Mouse (Mus musculus) forebrain, embryonic 15.5 days (tissue): ENCODE results near the gene Ms4a8a. TPM values are rescaled to one million over a fixed set of nuclear protein-coding genes. Genes with fewer than 3 reads are reported as not detected.

ENCODE experiments used
- ATAC-seq: fragments of 200-750 bp; cut with Nextera tagmentation; replicated peaks from 2 replicates; pipeline ENCODE4 v1.8.0; 2017; ENCODE audit warnings: mild to moderate bottlenecking, moderate TSS enrichment, moderate library complexity
- H3K27ac ChIP-seq: fragments of 300-500 bp; sonication (generic); replicated peaks from 2 replicates; pipeline ENCODE4 v1.5.1; 2015; ENCODE audit warnings: mild to moderate bottlenecking, inconsistent platforms
- H3K27me3 ChIP-seq: fragments of 300-500 bp; sonication (generic); 2 replicates; pipeline ENCODE4 v1.6.1; 2015; ENCODE audit warnings: inconsistent platforms
- H3K36me3 ChIP-seq: fragments of 300-500 bp; sonication (generic); 2 replicates; pipeline ENCODE4 v1.6.1; 2015; ENCODE audit warnings: mild to moderate bottlenecking, inconsistent platforms
- H3K4me1 ChIP-seq: fragments of 300-500 bp; sonication (generic); 2 replicates; pipeline ENCODE4 v1.6.1; 2015; ENCODE audit warnings: inconsistent platforms
- H3K4me2 ChIP-seq: fragments of 300-500 bp; sonication (generic); replicated peaks from 2 replicates; pipeline ENCODE4 v1.6.1; 2015; ENCODE audit warnings: mild to moderate bottlenecking, inconsistent platforms
- H3K4me3 ChIP-seq: fragments of 300-500 bp; sonication (generic); 2 replicates; pipeline ENCODE4 v1.5.1; 2015; ENCODE audit warnings: mild to moderate bottlenecking, inconsistent platforms
- H3K9ac ChIP-seq: fragments of 300-500 bp; sonication (generic); replicated peaks from 2 replicates; pipeline ENCODE4 v1.6.1; 2015; ENCODE audit warnings: mild to moderate bottlenecking, inconsistent platforms
- H3K9me3 ChIP-seq: fragments of 300-500 bp; sonication (generic); 2 replicates; pipeline ENCODE4 v1.6.1; 2016; ENCODE audit warnings: inconsistent platforms
- WGBS: fragments of 180-500 bp; shearing (Covaris S2); methylation state at CpG from one replicate; pipeline ENCODE4 v1.1.7; 2015; ENCODE audit warnings: mixed read lengths; 5-methylcytosine and 5-hydroxymethylcytosine counted together
- polyA plus RNA-seq: library from polyadenylated mRNA; unstranded; fragments of >200 nt; fragmentation: Nextera tagmentation; extraction: Ambion mirVana; gene quantifications from 2 replicates; pipeline ENCODE4 v1.2.1, GENCODE M21; 2015

Gene Ms4a8a
- polyA plus RNA-seq, 1 experiment from 2014 or later, result not detected

- no peak overlapping the region for H3K4me3 ChIP-seq
- no peaks in the 10 kb centered on the region for H3K36me3 ChIP-seq
- no peak overlapping the region for H3K9ac ChIP-seq
- no peaks in the 10 kb centered on the region for H3K27me3 ChIP-seq
- no peak for ATAC-seq
- no peaks in the 10 kb centered on the region for H3K9me3 ChIP-seq
- H3K27ac ChIP-seq, result no peak overlapping the region
- 67% methylated on average over 3 of the region's 3 CpGs for WGBS
- H3K4me1 ChIP-seq, result no peaks in the 10 kb centered on the region
- no peak overlapping the region for H3K4me2 ChIP-seq
These were observed 27.6 kb downstream of the Ms4a8a start for GRCm38 (mm10) chr19:11053277-11053676.

- no peak overlapping the region for H3K4me2 ChIP-seq
- no peaks in the 10 kb centered on the region for H3K27me3 ChIP-seq
- H3K4me1 ChIP-seq, result no peaks in the 10 kb centered on the region
- no peak overlapping the region for H3K27ac ChIP-seq
- no peak for ATAC-seq
- H3K4me3 ChIP-seq, result no peak overlapping the region
- no peak overlapping the region for H3K9ac ChIP-seq
- H3K36me3 ChIP-seq, result no peaks in the 10 kb centered on the region
- no peaks in the 10 kb centered on the region for H3K9me3 ChIP-seq
- WGBS, result 71% methylated on average over 5 of the region's 5 CpGs
These were observed 28.0 kb downstream of the Ms4a8a start for GRCm38 (mm10) chr19:11052877-11053276.

GRCm38 (mm10) chr19:11050286-11050685 is 30.6 kb downstream of the Ms4a8a start:
- H3K4me2 ChIP-seq, result no peak overlapping the region
- no peaks in the 10 kb centered on the region for H3K9me3 ChIP-seq
- H3K27ac ChIP-seq, result no peak overlapping the region
- H3K27me3 ChIP-seq, result no peaks in the 10 kb centered on the region
- H3K9ac ChIP-seq, result no peak overlapping the region
- H3K4me1 ChIP-seq, result no peaks in the 10 kb centered on the region
- no peaks in the 10 kb centered on the region for H3K36me3 ChIP-seq
- 73% methylated on average over 2 of the region's 2 CpGs for WGBS
- H3K4me3 ChIP-seq, result no peak overlapping the region
- ATAC-seq, result no peak

- Histone ChIP-seq H3K4me1 (no peaks in the 10 kb centered on the region), H3K4me3 (no peak overlapping the region), H3K27me3 (no peaks in the 10 kb centered on the region), H3K9ac (no peak overlapping the region), H3K27ac (no peak overlapping the region), H3K4me2 (no peak overlapping the region), H3K9me3 (no peaks in the 10 kb centered on the region), H3K36me3 (no peaks in the 10 kb centered on the region)
- ATAC-seq, result no peak
These were observed 31.5 kb downstream of the Ms4a8a start for GRCm38 (mm10) chr19:11049426-11049825.

GRCm38 (mm10) chr19:11048503-11048902 is 32.4 kb downstream of the Ms4a8a start:
- Histone ChIP-seq H3K36me3 (no peaks in the 10 kb centered on the region), H3K4me1 (no peaks in the 10 kb centered on the region), H3K9me3 (no peaks in the 10 kb centered on the region), H3K9ac (no peak overlapping the region), H3K27ac (no peak overlapping the region), H3K4me2 (no peak overlapping the region), H3K4me3 (no peak overlapping the region), H3K27me3 (no peaks in the 10 kb centered on the region)
- WGBS, result 70% methylated on average over 1 of the region's 1 CpGs
- no peak for ATAC-seq

- no peak for ATAC-seq
- no peak overlapping the region for H3K4me2 ChIP-seq
- no peaks in the 10 kb centered on the region for H3K27me3 ChIP-seq
- H3K9me3 ChIP-seq, result no peaks in the 10 kb centered on the region
- H3K9ac ChIP-seq, result no peak overlapping the region
- WGBS, result 80% methylated on average over 6 of the region's 6 CpGs
- no peaks in the 10 kb centered on the region for H3K36me3 ChIP-seq
- no peak overlapping the region for H3K4me3 ChIP-seq
- H3K27ac ChIP-seq, result no peak overlapping the region
- H3K4me1 ChIP-seq, result no peaks in the 10 kb centered on the region
These were observed 32.9 kb downstream of the Ms4a8a start for GRCm38 (mm10) chr19:11048009-11048408.

- peak overlapping the region; percentile 38 for H3K4me3 ChIP-seq
- H3K27ac ChIP-seq, result no peak overlapping the region
- no peaks in the 10 kb centered on the region for H3K27me3 ChIP-seq
- no peaks in the 10 kb centered on the region for H3K9me3 ChIP-seq
- ATAC-seq, result peak; percentile 99
- no peaks in the 10 kb centered on the region for H3K36me3 ChIP-seq
- WGBS, result 4% methylated on average over 40 of the region's 40 CpGs
- H3K4me1 ChIP-seq, result no peaks in the 10 kb centered on the region
- H3K4me2 ChIP-seq, result peak overlapping the region; percentile 59
- H3K9ac ChIP-seq, result peak overlapping the region; percentile 37
These were observed 35.7 kb downstream of the Ms4a8a start for GRCm38 (mm10) chr19:11044996-11045711.

GRCm38 (mm10) chr19:11044671-11044995 is 36.3 kb downstream of the Ms4a8a start:
- Histone ChIP-seq H3K4me2 (peak overlapping the region; percentile 59), H3K4me1 (no peaks in the 10 kb centered on the region), H3K4me3 (peak overlapping the region; percentile 38), H3K36me3 (no peaks in the 10 kb centered on the region), H3K27me3 (no peaks in the 10 kb centered on the region), H3K27ac (no peak overlapping the region), H3K9ac (0 out of 2 replicates have a peak overlapping the region, but pooled peaks have one; percentile 37), H3K9me3 (no peaks in the 10 kb centered on the region)
- 20% methylated on average over 5 of the region's 5 CpGs for WGBS
- ATAC-seq, result peak; percentile 79

- H3K4me1 ChIP-seq, result no peaks in the 10 kb centered on the region
- no peak for ATAC-seq
- no peak overlapping the region for H3K27ac ChIP-seq
- no peaks in the 10 kb centered on the region for H3K36me3 ChIP-seq
- H3K9me3 ChIP-seq, result no peaks in the 10 kb centered on the region
- H3K4me2 ChIP-seq, result no peak overlapping the region
- H3K4me3 ChIP-seq, result no peak overlapping the region
- no peak overlapping the region for H3K9ac ChIP-seq
- no peaks in the 10 kb centered on the region for H3K27me3 ChIP-seq
These were observed 43.3 kb downstream of the Ms4a8a start for GRCm38 (mm10) chr19:11037570-11037969.

GRCm38 (mm10) chr19:11022382-11022781 is 58.5 kb downstream of the Ms4a8a start:
- Histone ChIP-seq H3K36me3 (no peaks in the 10 kb centered on the region), H3K4me3 (no peak overlapping the region), H3K4me1 (no peaks in the 10 kb centered on the region), H3K4me2 (no peak overlapping the region), H3K9ac (no peak overlapping the region), H3K9me3 (no peaks in the 10 kb centered on the region), H3K27ac (no peak overlapping the region), H3K27me3 (no peaks in the 10 kb centered on the region)
- no peak for ATAC-seq

- Histone ChIP-seq H3K27me3 (no peaks in the 10 kb centered on the region), H3K4me1 (no peaks in the 10 kb centered on the region), H3K36me3 (no peaks in the 10 kb centered on the region), H3K9ac (no peak within 1 kb of the TSS), H3K9me3 (no peaks in the 10 kb centered on the region), H3K4me2 (no peak within 1 kb of the TSS), H3K4me3 (no peak within 1 kb of the TSS), H3K27ac (no peak within 1 kb of the TSS)
- 90% methylated on average over 3 of the region's 3 CpGs for WGBS
- ATAC-seq, result no peak
These were observed 63.0 kb downstream of the Ms4a8a start, which contains the start of gene Ms4a18 for GRCm38 (mm10) chr19:11017891-11018290. Gene Ms4a18, minus strand, starts transcription at chr19:11018031.
